Mouse (Mus musculus) frontal cortex, postnatal 25 days (tissue): ENCODE results near the gene Gin1.

Source experiments
- DNase-seq, 2 experiments: peaks; one replicate each; pipeline ENCODE4 v3.0.0; 2022; ENCODE audit warnings: low spot score in 2 of 2

Gene Gin1

GRCm38 (mm10) chr1:97787674-97788073, 17.7 kb downstream of the Gin1 start:
- no peak for DNase-seq

- DNase-seq = no peak
These were observed 18.5 kb downstream of the Gin1 start for GRCm38 (mm10) chr1:97788490-97788889.

- no peak for DNase-seq
These were observed 24.1 kb downstream of the Gin1 start for GRCm38 (mm10) chr1:97794110-97794509.

- no peak for DNase-seq
These were observed 26.0 kb downstream of the Gin1 start for GRCm38 (mm10) chr1:97795936-97796335.

GRCm38 (mm10) chr1:97802207-97802902, 32.4 kb downstream of the Gin1 start:
- no peak for DNase-seq

- DNase-seq = no peak
These were observed 34.5 kb downstream of the Gin1 start for GRCm38 (mm10) chr1:97804520-97804919.

GRCm38 (mm10) chr1:97809255-97809912, 39.4 kb downstream of the Gin1 start:
- DNase-seq = no peak

GRCm38 (mm10) chr1:97821282-97821681, 51.3 kb downstream of the Gin1 start:
- DNase-seq = no peak

GRCm38 (mm10) chr1:97822203-97822602, 52.2 kb downstream of the Gin1 start:
- no peak for DNase-seq

GRCm38 (mm10) chr1:97822904-97823303, 52.9 kb downstream of the Gin1 start:
- DNase-seq = no peak

- no peak for DNase-seq
These were observed 57.6 kb downstream of the Gin1 start for GRCm38 (mm10) chr1:97827566-97827965.

- DNase-seq = no peak
These were observed 58.1 kb downstream of the Gin1 start for GRCm38 (mm10) chr1:97828087-97828486.

GRCm38 (mm10) chr1:97833466-97834353, 63.7 kb downstream of the Gin1 start:
- DNase-seq = no peak

GRCm38 (mm10) chr1:97834354-97834822, 64.4 kb downstream of the Gin1 start:
- no peak for DNase-seq
